8 mouse cellular contexts compared by ENCODE assay signal in the genomic region with DNA sequence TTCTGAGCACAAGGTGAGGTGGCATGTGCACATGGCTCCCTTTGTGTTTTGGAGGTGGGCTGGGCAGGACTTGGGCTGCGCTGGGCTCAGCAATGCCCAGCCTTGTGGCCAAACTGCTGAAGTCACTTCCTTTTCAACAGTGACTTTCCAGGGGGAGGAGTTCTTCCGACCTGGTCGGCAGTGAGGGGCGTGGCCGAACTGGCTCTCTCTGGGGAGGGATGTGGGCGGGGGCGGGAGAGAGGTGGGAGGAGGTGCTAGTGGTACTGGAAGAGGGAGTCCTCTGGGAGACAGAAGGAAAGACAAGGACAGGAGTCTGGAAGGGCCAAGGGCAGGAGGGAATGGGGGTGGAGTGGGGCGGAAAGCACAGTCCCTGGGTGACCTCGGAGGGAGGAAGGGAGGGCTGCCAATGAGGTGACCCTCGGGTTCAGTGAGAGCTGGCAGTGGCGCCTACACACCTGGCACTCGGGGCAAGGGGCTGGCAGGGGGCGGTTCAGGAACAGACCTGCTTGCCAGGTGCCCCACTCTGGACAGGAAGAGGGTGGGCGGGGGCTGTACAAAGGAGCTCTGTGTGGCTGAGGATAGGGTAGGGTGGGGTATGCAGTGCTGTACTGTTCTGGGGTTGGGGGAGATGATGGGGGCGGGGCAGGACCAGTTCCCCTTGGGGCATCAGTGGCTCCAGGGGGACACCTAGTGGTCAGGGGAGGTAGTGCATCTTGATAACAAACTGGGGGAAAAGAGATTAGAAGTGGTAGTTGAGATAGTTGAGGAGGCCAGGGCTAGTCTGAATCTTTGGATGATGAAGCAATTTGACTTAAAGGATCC. TPM values are rescaled to one million over a fixed set of nuclear protein-coding genes. Genes with fewer than 3 reads are reported as not detected.
DNase-seq lines count a peak whose midpoint lies in the region; ATAC-seq and TF ChIP-seq lines count a peak whose summit lies in the region.

No protein-coding gene starts in this region.

- in situ Hi-C loops in ES-E14 (cut with MboI; ENCODE audit: low sequenced_read_pairs in 2 of 2, unreplicated experiment in 2 of 2), result no loop called here

- WGBS in heart, embryonic 15.5 days, result 4% methylated on average over 15 of the region's 15 CpGs
- WGBS in lung, embryonic 15.5 days, result 3% methylated on average over 15 of the region's 15 CpGs

- H3K9me3 ChIP-seq in ES-E14 (ENCODE audit: control insufficient read depth, insufficient read depth, low read depth, low read length), result no peaks in the 10 kb centered on the region
- no peaks in the 10 kb centered on the region for H3K9me3 ChIP-seq in heart, embryonic 15.5 days (replicated peaks)
- no peaks in the 10 kb centered on the region for H3K9me3 ChIP-seq in lung, embryonic 15.5 days

- H3K4me1 ChIP-seq in ES-E14 (ENCODE audit: control insufficient read depth in 2 of 2, insufficient read depth in 2 of 2, low read length in 2 of 2, poor library complexity in 1 of 2), result peaks cover 22 to 37% of the 10 kb centered on the region in 2 experiments
- H3K4me1 ChIP-seq in brown adipose tissue, adult 24 weeks (ENCODE audit: control insufficient read depth, insufficient read depth, insufficient read length, low read length), result peaks cover 25% of the 10 kb centered on the region
- peaks cover 90% of the 10 kb centered on the region for H3K4me1 ChIP-seq in heart, embryonic 15.5 days (replicated peaks)
- H3K4me1 ChIP-seq in lung, embryonic 15.5 days, result peaks cover 72% of the 10 kb centered on the region

- peak overlapping the region; percentile 57 for H3K9ac ChIP-seq in ES-E14 (ENCODE audit: insufficient read depth, low read depth, low read length, poor library complexity, severe bottlenecking)
- 0 out of 2 replicates have a peak overlapping the region, but pooled peaks have one; percentile 4 for H3K9ac ChIP-seq in heart, embryonic 15.5 days
- no peak overlapping the region for H3K9ac ChIP-seq in lung, embryonic 15.5 days

- no peaks in the 10 kb centered on the region for H3K27me3 ChIP-seq in heart, embryonic 15.5 days
- no peaks in the 10 kb centered on the region for H3K27me3 ChIP-seq in lung, embryonic 15.5 days

- peak overlapping the region; percentile 58 for H3K4me2 ChIP-seq in heart, embryonic 15.5 days
- H3K4me2 ChIP-seq in lung, embryonic 15.5 days, result peak overlapping the region; percentile 56

- peaks cover 60% of the 10 kb centered on the region for H3K36me3 ChIP-seq in ES-E14 (ENCODE audit: control insufficient read depth, insufficient read depth, low read length, poor library complexity, severe bottlenecking)
- peaks cover 11% of the 10 kb centered on the region for H3K36me3 ChIP-seq in heart, embryonic 15.5 days
- peaks cover 31% of the 10 kb centered on the region for H3K36me3 ChIP-seq in lung, embryonic 15.5 days

- peak overlapping the region; percentile 87 for H3K27ac ChIP-seq in ES-E14 (ENCODE audit: insufficient read depth, low read depth, low read length, poor library complexity, severe bottlenecking)
- H3K27ac ChIP-seq in brown adipose tissue, adult 24 weeks (replicated peaks; ENCODE audit: low read depth, low read length), result peak overlapping the region; percentile 68
- peak overlapping the region; percentile 91 for H3K27ac ChIP-seq in heart, embryonic 15.5 days
- H3K27ac ChIP-seq in lung, embryonic 15.5 days, result peak overlapping the region; percentile 95

- H3K4me3 ChIP-seq in ES-E14 (ENCODE audit: insufficient read depth in 1 of 2, low read depth in 1 of 2, low read length in 2 of 2, poor library complexity in 1 of 2, severe bottlenecking in 1 of 2), result peak overlapping the region; percentile 56 to 68
- no peak overlapping the region for H3K4me3 ChIP-seq in brown adipose tissue, adult 24 weeks (ENCODE audit: insufficient read depth, low read depth, low read length)
- peak overlapping the region; percentile 18; the same call in 1 of the 2 replicates for H3K4me3 ChIP-seq in heart, embryonic 15.5 days
- peak overlapping the region; percentile 23 for H3K4me3 ChIP-seq in lung, embryonic 15.5 days

- DNase-seq in ES-E14 (ENCODE audit: low read depth, low spot score), result peak; percentile 91
- peak; percentile 70 for DNase-seq in fibroblast of lung, adult 2 months (ENCODE audit: low read depth)
- peak; percentile 92 for DNase-seq in kidney, postnatal 10 days
- peak; percentile 91 for DNase-seq in thymus, postnatal 4 days

- ATAC-seq in heart, embryonic 15.5 days (replicated peaks; ENCODE audit: insufficient number of reproducible peaks, insufficient read depth, low FRiP score, low read depth), result peak; percentile 68
- peak; percentile 79 for ATAC-seq in lung, embryonic 15.5 days (ENCODE audit: borderline replicate concordance, extremely low read depth, low FRiP score, low TSS enrichment)
- peak; percentile 78 for ATAC-seq in neutrophil, adult 5-6 weeks (ENCODE audit: extremely low read depth, insufficient number of reproducible peaks, low FRiP score, poor library complexity, severe bottlenecking)

TF ChIP-seq in ES-E14, 5 proteins besides CTCF, POLR2A, EP300 and RAD21:
- TF ChIP-seq HCFC1 (IDR thresholded peaks at IDR 0.05; ENCODE audit: borderline replicate concordance, insufficient read depth, low read length) (no peak), ZC3H11A (IDR thresholded peaks at IDR 0.05; ENCODE audit: borderline replicate concordance, low read depth, low read length) (0 out of 2 replicates have a peak, but pooled peaks have one; percentile 2), MAFK (IDR thresholded peaks at IDR 0.05; ENCODE audit: insufficient read depth, low read depth, low read length) (no peak), CHD2 (IDR thresholded peaks at IDR 0.05; ENCODE audit: low read depth, low read length) (no peak), ZNF384 (IDR thresholded peaks at IDR 0.05; ENCODE audit: low read depth, low read length) (no peak)

RNA-seq across cellular contexts. Expression of gene Ahdc1, which starts 45.2 kb away (rescaled TPM):
- 61.8 and 88.9 TPM in 2 replicates for total RNA-seq in ES-E14 (2012; rRNA removed)
- polyA plus RNA-seq in brown adipose tissue, adult 24 weeks (2012; ENCODE audit: insufficient read depth, insufficient read length, missing spikeins), result 16.4 and 26.1 TPM in 2 replicates
- polyA plus RNA-seq in heart, embryonic 15.5 days (2015; fragmentation: Nextera tagmentation; extraction: Ambion mirVana), result 6.3 and 8.5 TPM in 2 replicates
- polyA plus RNA-seq in lung, embryonic 15.5 days (2015; fragmentation: Nextera tagmentation; extraction: Ambion mirVana), result 8.5 and 10.5 TPM in 2 replicates
- 9.1 and 13.5 TPM in 2 replicates for total RNA-seq in neutrophil, adult 5-6 weeks (2017)
